Mouse (Mus musculus) ovary, postnatal 14 days (tissue): ENCODE results near the gene Slc37a1.
A peak's percentile ranks its signal among the peaks of the same experiment; 100 is the strongest.

ENCODE experiments used
- DNase-seq: peaks from one replicate; pipeline ENCODE4 v3.0.0; 2022; ENCODE audit warnings: low spot score

The Slc37a1 gene

DNA sequence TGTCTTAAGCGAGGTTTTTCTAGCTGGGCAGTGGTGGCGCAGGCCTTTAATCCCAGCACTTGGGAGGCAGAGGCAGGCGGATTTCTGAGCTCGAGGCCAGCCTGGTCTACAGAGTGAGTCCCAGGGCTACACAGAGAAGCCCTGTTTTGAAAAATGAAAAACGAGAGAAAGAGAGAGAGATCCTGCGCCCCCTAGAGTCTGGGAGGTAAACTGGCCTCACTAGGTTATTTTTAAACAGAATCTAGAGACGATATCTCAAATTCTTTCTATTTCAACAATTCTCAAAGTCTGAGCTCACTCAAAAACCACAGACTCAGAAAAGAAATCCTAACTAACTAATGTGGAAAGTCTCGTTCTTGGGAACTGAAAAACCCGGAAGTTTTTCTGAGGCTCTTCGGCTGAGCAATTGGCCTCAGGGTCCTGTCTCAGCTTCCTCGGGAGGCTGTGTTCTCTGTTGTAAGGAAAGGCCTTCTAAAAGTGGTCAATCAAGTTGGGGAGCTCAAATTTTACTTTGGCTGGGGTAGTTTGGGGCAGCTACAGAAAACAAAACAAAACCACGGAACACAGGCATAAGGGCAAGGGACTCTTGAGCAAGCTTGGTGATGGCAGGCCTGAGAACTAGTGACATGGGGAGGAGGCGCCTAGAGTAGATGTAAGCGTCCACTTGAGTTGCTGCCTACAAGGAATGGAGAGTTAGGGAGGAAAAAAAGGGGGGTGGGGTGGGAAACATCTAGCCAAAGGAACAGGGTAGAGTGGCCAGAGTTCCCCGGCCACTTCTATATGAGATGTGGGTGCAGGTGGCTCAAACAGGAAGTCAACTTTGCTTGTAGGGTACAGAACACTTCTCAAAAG is 8.0 kb downstream of the Slc37a1 start:
- DNase-seq: no peak

DNA sequence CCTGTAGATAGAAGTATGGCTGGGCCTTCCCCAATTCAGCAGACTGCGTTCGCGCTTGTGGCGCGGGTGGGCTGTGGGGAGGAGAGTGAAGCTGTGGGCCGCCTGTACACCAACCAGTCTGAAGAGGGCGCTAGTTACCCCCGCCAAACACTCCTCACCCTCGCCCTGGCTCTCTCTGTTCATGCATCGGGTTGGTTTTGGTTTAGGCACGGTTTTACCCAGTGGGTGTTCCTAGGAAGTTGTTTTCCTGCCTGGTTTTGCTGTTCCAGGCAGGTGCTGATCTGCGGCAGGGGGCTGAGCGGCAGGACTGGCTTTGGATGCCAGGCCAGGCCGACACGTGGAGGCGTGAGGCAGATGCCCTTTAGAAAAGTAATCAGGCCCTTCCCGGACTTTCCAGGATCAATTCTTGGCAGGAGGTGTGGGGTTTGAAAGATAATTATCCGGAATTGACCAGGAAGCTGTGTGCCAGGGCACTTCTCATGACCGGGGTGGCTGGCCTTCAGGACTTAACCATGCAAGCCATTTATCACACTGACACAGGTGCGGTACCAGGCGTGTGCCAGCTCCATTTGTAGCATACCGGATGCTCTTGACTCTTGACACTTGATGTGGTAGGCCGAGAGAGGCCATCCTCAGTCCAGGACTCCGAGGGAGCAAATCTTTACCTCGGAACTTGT is 8.8 kb downstream of the Slc37a1 start:
- no peak for DNase-seq

GRCm38 (mm10) chr17:31295892-31296781 is 9.5 kb downstream of the Slc37a1 start:
- DNase-seq: peak; percentile 69

- DNase-seq: peak; percentile 56
Measured at GRCm38 (mm10) chr17:31297521-31297939, 10.9 kb downstream of the Slc37a1 start.

- no peak for DNase-seq
Measured at GRCm38 (mm10) chr17:31298419-31299209, 12.0 kb downstream of the Slc37a1 start.

DNA sequence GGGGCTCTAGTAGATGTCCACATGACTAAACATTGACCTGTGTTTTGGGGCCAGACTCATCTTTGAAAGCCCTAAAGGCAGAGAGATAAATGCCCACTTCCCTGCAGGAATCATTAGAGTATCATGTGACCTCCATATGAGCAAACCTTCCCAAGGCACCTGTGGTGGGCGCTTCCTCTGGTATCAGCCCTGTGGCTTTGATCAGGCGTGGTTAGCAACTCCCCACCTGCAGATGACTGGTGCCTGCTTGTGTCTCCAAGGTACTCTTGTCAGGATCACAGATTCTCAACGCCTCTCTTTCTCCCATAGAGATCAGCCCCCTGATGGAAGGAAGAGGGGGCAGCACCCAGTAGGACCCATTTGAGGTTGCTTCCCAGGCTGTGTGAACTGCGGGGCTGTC is 13.4 kb downstream of the Slc37a1 start:
- DNase-seq: no peak

DNA sequence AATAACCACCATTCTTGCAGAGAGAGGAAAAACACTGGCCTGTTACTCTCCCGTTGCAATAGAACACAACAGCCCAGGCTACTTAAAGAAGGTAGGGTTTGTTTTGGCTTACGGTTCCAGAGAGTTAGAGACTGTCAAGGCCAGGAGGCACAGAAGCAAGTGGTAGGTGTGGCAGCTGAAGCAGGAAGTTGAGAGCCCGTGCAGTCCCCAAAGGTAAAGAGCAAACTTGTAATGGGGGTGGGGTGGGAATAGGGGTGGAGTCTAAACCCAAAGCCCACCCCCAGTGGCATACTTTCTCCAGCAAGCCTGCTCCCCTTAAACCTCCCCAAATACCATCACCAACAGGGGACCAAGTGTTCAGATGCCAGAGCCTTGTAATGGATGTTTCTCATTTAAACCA is 14.1 kb downstream of the Slc37a1 start:
- no peak for DNase-seq

DNA sequence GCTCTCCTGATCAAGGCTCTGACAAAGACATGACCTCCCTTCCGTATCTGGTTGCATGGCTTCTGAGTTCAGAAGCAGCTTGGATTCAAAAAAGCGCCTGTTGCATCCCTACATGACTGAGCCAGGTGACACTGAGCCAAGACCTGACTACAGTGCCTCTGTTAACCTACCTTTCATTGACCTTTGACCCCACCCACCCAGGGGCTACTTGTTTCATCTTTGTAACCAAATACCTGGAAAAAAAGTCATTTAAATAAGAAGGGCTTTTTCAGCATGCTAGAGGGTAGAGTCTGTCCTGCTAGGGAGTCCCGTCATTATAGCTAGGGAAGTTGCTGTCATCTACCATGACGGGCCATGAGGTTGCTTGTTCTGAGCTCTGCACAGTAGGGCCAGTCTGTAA is 16.8 kb downstream of the Slc37a1 start:
- DNase-seq: no peak

- no peak for DNase-seq
Measured at GRCm38 (mm10) chr17:31304895-31305775, 18.5 kb downstream of the Slc37a1 start.

- DNase-seq: no peak
Measured at GRCm38 (mm10) chr17:31305776-31306120, 19.2 kb downstream of the Slc37a1 start.

DNA sequence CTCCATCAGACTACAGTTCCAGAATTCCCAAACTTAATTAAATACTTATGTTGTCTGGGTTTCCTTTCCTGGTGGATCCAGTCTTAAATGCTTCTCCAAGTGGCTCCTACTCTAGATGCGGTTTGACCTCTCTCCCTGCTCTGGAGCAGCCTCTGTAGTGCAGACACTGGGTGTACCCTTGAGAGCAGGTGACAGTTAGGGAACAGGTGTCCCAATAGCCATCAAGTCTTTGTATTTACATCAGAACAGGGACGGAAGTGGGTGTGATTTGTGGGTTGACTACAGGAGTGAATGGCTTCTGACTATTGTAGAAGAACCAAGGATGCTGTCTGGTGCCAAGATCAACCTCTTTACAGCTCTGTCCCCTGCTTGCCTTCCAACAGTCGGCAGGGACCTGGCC is 21.2 kb downstream of the Slc37a1 start:
- no peak for DNase-seq

DNA sequence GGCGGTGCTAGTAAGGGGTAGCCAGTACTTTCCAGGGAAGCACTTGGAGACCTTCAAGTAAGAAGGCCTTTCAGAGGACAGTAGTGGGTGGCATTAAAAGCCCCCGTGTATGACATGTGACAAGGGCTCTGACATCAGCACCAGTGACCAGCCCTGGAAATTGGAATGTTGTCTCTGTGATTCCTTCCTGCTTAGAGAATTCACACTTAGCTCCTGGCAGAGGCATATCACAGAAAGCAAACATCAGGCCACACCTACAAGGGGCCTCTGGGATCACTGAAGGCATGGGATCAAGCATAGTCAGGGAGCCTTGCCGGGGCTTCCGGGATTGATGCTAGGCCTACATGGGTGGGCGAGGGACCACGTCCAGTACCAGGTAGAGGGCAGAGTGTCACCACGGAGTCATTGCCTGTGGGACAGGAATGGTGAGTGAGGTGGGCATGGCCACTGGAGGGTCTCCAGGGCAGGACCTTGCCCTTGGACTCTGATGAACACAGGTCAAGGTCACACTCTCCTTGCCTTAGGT is 21.8 kb downstream of the Slc37a1 start:
- no peak for DNase-seq

DNA sequence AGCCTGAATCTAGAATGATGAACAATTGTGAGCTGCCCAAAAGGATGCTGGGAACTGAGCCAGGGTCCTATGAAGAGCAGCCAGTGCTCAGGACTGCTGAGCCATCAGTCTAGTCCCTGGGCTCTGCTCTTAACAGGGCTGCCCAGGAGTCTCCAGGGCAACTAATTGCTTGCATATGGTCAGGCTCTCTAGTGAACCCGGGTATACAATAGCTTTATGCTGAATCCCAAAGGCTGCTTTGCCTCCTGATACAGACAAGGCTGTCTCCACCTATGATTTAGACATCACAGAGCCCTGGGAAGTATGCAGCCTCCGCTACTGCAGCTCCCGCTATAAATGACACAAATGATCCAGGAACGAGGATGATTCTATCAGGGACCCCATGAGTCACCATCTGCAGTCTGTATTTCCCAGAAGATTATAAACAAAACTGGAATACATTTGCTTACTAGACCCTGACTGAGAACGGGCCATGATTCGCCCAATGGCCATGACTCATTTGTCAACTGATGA is 22.7 kb downstream of the Slc37a1 start:
- no peak for DNase-seq

- no peak for DNase-seq
Measured at GRCm38 (mm10) chr17:31311047-31311446, 24.5 kb downstream of the Slc37a1 start.

DNA sequence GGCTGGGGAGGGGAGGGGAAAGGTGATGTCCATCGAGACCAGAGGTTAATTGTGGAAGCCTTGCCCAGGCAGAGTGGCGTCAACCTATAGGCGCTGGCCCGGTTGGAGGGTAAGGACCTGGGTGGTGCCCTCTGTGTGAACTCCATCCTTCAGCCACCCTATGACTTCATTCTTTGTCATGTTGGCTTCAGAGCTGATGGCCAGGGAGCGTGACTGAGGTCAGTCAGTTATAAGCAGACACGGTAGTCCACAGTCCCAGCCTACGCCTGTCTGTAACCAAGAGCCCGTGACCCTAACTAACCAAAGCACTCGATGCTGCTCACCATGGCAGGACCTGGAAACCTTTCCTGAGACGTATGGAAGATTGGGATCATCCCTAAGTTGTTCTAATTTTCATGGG is 26.1 kb downstream of the Slc37a1 start:
- DNase-seq: no peak

GRCm38 (mm10) chr17:31315046-31315792 is 28.6 kb downstream of the Slc37a1 start:
- no peak for DNase-seq

DNA sequence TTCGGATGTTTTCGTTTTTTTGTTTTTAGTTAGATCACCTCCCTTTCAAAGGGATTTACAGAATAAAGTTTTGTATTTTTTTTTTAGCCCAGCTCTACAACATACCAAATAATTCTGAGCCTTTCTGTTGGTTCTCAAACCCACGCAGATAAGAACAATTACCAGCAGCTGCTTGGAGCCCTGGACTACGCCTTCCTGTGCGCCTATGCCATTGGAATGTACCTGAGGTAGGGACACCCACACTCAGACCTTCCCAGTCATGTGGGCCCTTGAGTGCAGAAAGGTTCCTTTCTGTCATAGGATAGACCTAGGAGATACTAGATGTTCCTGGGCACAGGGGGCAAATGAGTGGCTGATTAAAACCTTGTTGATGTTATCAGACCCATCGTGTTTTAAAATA is 29.4 kb downstream of the Slc37a1 start:
- no peak for DNase-seq

- DNase-seq: no peak
Measured at GRCm38 (mm10) chr17:31316998-31317397, 30.4 kb downstream of the Slc37a1 start.

- DNase-seq: no peak
Measured at GRCm38 (mm10) chr17:31317521-31318272, 31.1 kb downstream of the Slc37a1 start.
